Mouse (Mus musculus): ENCODE measurements around the gene Jtb.

GRCm38 (mm10) chr3:90255784-90256353 is 24.5 kb downstream of the Jtb start:
- TF ChIP-seq CTCF (IDR thresholded peaks at IDR 0.05; ENCODE audit: extremely low read depth, insufficient read length, insufficient replicate concordance, low read depth, low read length) = no peak
- no peak for TF ChIP-seq POLR2A (IDR thresholded peaks at IDR 0.05; ENCODE audit: low read depth, low read length)

Measured in small intestine, adult 2 months (tissue).